Mouse (Mus musculus) adrenal gland, adult 8-10 months (tissue): Measurements from ENCODE around the gene Zfp513. TPM values are rescaled to one million over a fixed set of nuclear protein-coding genes. Genes with fewer than 3 reads are reported as not detected.

Experiments used
- DNase-seq: peaks from one replicate; pipeline ENCODE4 v3.0.0; 2022
- total RNA-seq, 4 experiments: library from RNA; stranded (reverse); gene quantifications; 2 replicates each; pipeline ENCODE4 v1.2.4; 2022

Gene Zfp513
- total RNA-seq, 4 experiments from 2014 or later, result 23.8 to 41.1 (median 37.2) TPM

DNA sequence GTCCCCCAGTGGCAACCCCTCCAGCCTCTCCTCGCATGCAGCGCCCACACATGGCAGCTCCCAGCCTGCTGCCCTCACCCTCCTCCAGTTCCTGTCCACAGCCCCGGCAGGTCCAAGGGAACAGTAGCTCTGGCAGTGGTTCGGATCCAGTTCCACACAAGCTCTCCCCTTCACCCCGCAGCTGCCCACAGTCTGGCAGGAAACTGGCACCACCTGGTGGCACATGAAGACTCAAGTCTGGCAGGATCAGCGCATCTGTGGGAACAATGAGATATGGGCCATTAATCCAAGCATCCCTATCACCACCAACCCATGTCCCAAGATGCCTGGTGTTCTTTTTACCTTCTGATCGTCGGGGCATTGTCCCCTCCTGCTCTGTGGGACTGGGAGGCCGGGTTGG, 2.2 kb downstream of the Zfp513 start:
- no peak for DNase-seq

DNA sequence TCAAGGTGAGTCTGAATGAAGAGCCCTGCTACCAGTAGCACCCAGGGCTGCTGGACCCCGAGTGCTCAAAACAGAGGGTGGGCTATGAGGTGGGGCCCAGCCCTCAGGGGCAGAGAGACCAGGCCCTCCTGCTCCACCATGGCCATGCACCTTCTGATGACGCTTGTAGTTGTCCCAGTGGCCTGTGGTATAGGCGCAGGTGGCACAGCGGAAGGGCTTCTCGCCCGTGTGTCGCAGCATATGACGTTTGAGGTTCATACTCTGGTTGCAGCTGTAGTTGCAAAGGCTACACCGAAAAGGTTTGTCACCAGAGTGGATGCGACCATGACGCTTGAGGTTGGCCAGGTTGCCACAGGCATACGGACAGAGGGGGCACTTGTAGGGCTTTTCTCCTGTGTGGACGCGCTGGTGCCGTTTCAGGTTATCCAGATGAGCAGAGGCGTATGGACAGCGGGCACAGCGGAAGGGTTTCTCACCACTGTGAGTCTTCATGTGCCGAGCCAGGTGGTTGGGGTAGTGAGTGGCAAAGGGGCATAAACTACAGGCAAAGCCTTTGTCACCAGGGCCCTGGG, 2.7 kb downstream of the Zfp513 start:
- no peak for DNase-seq

- no peak for DNase-seq
These were observed 3.3 kb downstream of the Zfp513 start for GRCm38 (mm10) chr5:31198616-31199320.

DNA sequence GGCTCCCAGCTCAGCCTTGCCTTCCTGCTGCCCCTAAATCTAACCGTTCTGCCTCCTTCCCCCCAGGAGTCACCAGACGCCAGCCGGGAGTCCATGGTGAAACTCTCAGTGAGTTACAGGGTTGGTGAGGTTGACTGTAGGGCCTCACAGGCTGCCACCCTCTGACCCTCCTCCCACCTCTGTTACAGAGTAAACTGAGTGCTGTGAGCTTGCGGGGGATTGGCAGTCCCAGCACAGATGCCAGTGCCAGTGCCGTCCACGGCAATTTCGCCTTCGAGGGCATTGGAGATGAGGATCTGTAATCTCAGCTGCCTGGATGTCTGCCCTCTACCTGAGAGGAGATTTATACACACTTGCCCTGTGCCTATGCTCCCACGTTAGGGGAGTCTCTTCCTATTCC, 3.9 kb downstream of the Zfp513 start:
- DNase-seq, result no peak

GRCm38 (mm10) chr5:31197072-31197471, 5.0 kb downstream of the Zfp513 start:
- no peak for DNase-seq

DNA sequence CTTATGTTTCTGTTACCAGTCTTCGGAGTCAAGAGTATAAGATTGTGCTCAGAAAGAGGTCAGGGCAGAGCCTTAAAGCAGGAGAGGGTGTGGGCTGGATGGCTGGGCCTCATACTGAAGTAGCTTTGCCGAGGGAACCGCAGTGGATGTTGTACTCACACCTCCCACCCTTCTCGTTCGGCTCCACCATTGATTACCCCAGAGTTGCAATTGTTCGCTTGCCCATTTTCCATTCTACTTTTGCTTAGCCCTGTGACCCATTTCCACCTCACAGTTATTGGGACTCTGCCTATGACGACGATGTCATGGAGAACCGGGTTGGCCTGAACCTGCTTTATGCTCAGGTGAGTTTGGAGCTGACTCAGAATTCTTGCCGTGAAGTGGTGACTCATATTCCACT, 5.9 kb downstream of the Zfp513 start:
- no peak for DNase-seq

GRCm38 (mm10) chr5:31195671-31196070, 6.4 kb downstream of the Zfp513 start:
- DNase-seq, result no peak

GRCm38 (mm10) chr5:31194486-31195485, 7.3 kb downstream of the Zfp513 start:
- no peak for DNase-seq

DNA sequence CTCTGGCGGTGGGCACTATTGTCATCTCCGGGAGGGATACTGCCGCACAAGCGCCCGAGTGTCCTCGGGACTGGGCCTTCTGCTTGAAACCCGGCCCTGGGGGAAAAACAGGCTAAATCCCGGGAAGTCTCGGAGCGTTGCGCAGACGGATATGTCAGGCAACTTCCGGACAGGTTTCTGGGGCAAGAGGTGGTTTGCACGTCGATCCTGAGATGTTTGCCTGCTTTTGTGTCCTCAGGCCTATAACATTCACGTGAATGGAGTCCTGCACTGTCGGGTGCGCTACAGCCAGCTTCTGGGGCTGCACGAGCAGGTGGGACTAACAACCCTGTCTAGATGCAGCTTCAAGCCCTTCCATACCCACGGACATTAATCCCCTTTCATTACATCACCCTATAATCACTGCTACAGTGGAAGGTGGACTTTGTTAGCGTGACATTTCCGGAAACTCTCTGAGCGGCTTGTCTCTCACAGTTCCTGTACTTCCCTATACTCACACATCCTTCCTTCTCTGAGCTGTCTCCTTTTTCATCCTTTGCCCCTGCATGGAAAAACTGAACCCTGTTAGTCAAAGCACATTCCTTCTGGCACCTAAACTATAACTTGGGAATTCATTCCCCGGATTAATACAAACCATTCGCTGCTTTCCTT, 8.3 kb downstream of the Zfp513 start:
- DNase-seq, result peak; percentile 41

DNA sequence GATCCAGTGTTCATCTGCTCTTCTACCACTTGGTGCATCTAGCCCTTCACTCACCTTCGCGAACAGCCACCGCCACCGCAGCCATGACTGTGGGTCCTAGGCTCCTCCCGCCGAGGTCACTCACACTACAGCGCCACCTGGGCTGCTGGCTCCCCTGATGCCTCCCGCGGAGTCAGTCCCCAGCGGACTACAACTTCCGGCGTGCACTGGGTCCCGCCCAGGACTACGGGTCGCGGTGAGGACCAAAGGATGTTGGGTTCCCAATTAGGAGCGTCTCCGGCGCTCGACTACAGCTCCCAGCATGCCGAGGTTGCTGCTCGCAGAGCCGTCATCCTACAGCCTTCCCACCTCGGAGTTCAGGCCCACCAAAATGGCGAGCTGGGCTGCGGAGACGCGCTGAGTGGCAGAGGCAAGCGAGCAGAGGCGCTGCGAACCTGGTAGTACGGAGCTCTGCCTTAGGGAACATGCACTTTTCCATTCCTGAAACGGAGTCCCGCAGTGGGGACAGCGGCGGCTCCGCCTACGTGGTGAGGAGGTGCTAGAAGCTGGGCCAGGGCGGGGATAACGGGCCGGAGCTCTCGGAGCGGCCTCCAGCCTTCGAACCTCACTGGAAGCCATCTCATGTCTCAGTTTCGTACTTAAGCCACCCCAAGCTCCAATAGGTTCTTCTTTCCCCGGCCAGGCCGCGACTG, 9.0 kb downstream of the Zfp513 start, which contains the start of the genes Snx17 and Eif2b4:
TSS of gene Snx17 (plus strand) at position 289 of the 692 bp plus-strand sequence.
TSS of gene Eif2b4 (minus strand) at position 492 of the 692 bp plus-strand sequence.
- peak; percentile 99 for DNase-seq

DNA sequence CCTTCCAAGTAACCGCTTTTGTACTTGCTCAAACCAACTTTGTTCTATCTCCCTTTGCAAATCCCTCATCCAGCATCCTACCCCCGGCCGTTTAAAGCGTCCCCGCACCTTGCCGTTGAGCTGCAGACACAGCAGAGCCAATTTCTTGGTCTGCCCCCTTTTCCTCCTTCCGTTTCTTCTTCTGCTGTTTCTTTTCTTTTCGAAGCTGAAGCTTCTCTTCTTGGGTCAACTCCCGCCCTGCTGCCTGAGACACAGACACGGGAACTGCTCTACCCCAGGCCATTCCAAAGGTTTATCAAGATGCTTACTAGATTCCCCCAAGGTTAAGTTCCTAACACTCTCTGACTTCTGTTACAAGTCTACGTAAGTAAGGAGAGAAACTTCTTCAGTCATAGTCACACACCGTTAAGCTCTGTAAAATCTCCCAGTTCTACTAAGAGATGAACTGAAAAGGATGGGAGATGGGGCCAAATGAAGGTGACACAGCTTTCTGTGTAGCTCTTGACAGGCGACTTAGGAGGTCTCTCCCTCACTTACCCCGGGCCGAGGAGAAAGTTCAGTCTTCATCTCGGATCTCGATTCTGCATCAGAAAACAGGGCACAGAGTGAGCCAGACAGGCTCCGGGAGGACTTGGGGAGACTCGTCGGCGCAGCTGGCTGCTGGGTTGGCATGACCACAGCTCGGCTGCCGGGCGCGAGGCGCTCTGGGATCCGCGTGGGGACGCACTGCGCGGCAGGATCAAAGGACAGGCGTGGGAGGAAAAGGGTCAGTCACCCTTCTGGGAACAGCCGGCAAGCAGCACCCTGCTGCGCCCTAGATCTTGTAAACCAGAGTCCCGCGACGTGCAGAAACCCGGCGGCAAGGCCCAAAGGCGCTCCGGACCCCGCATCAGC, 9.8 kb downstream of the Zfp513 start:
- DNase-seq, result no peak

DNA sequence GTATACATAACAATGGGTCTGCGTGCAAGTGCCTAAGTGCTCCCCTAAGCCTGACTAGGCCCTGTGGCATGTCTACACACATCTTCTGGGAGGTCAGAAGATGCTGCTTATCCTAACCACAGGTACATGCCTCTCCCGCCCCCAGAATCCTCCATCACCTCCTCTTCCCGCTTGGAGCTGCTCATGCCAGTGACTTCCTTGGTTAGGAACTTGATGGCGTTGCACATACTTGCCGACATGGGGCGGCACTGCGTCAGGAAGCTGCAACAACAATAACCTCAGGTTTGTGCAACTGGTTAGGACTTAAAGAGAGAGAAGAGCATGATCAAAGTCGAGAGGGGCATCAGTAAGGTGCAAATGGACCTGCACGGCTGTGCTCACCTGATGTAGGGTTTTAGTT, 11.9 kb downstream of the Zfp513 start:
- DNase-seq, result no peak

- no peak for DNase-seq
These were observed 13.8 kb downstream of the Zfp513 start for GRCm38 (mm10) chr5:31188223-31188840.

DNA sequence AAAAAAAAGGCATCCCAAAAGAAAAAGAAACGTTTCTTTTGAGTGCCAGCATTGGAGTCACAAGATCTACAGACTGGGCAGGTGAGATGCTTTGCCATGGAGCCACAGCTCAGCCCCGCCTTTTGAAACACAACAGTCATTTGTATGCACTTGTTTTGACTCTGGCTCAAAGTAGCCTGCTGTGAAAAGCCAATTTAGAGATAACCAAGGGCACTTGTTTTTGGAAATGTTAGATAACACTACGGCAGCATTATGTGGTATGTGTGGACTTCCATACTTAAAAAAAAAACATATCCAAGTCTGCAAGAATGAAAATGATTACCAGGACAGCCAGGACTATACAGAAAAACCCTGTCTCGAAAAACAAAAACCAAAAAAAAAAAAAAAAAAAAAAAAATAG, 18.4 kb downstream of the Zfp513 start:
- DNase-seq, result no peak

DNA sequence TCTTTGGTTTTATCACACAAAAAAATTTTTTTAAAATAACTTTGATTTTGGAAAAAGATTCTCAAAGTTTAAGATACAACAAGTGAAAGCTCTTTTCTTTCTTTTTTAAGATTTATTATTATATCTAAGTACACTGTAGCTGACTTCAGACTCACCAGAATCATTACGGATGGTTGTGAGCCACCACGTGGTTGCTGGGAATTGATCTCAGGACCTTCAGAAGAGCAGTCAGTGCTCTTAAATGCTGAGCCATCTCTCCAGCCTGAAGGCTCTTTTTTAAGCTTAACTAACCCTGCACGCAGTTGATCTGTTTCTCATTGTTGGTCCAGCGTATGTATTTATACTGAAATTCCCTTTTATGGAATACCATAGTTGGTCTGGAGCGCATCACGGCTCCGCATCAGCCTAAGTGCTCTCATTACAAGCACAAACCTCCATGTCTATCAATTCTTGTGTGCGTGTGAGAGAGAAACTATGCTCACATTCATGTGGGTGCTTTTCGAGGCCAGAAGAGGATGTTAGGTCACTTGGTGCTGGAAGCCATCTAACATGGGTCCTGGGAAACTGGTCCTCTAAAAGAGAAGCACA, 20.8 kb downstream of the Zfp513 start:
- DNase-seq, result no peak

DNA sequence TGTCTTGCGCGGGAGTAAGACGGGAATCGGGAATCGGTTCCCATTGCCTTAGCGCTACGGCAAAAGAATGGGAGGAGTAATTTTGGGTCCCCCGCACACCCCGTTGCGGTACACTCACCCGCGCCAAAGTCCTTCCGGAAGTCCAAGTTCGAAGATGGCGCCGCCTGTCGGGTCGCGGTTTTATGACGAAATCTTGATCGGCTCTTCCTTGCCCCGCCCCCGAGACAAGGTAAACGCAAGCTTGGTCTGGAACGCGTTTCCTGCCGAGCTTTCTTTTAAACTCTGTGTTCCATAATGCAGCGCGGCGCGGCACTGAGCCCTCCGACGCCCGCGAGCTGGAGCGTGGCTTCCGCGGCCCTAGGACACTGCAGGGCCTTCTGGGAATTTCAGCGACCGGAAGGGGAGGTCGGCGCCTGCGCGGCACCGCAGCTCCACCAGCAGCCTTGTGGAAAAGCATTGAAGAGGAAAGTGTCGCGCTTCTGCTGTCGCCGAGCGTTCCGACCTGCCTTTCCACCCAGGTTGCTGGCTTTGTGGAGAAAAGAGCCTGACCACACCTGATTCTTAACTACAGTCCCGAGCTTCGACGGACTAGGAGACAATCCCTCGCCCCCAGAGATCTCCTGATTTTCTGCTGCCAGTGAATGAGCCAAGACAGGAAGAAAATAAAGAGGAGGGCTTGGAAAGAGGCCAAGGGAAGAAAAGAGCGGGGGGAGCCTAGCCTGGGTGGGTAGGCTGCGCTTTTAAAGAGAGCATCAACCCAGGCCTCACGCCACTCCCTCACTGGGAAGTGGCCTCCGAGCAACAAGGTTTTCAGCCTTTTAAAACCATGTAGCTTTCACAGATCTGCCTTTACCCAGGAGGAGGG, 22.1 kb downstream of the Zfp513 start, which contains the start of the genes Gm29609 and Gtf3c2:
TSS of gene Gm29609 (minus strand) at position 146 of the 865 bp plus-strand sequence.
TSS of gene Gtf3c2 (minus strand) at position 379 of the 865 bp plus-strand sequence.
- peak; percentile 92 for DNase-seq

GRCm38 (mm10) chr5:31179301-31179765, 22.8 kb downstream of the Zfp513 start:
- DNase-seq, result no peak

GRCm38 (mm10) chr5:31168630-31169029, 33.5 kb downstream of the Zfp513 start:
- no peak for DNase-seq
